Mouse (Mus musculus) kidney, postnatal 10 days (tissue): ENCODE data around the gene Sik1.

Experiments
- DNase-seq: peaks from one replicate; pipeline ENCODE4 v3.0.0; 2021; ENCODE audit warnings: mixed read lengths

Sik1 gene

GRCm38 (mm10) chr17:31854770-31855596 is 621 bp downstream of the Sik1 start:
- peak; percentile 74 for DNase-seq

GRCm38 (mm10) chr17:31853448-31854188 is 2.0 kb downstream of the Sik1 start:
- peak; percentile 28 for DNase-seq

- peak; percentile 45 for DNase-seq
Observed at GRCm38 (mm10) chr17:31852782-31853447, 2.7 kb downstream of the Sik1 start.

- DNase-seq: no peak
Observed at GRCm38 (mm10) chr17:31851816-31852476, 3.7 kb downstream of the Sik1 start.

- no peak for DNase-seq
Observed at GRCm38 (mm10) chr17:31850457-31850980, 5.1 kb downstream of the Sik1 start.

- DNase-seq: no peak
Observed at GRCm38 (mm10) chr17:31846970-31847369, 8.6 kb downstream of the Sik1 start.

- no peak for DNase-seq
Observed at GRCm38 (mm10) chr17:31846352-31846751, 9.3 kb downstream of the Sik1 start.

- no peak for DNase-seq
Observed at GRCm38 (mm10) chr17:31843891-31844290, 11.7 kb downstream of the Sik1 start.

- DNase-seq: no peak
Observed at GRCm38 (mm10) chr17:31842930-31843822, 12.4 kb downstream of the Sik1 start.

GRCm38 (mm10) chr17:31841842-31842611 is 13.6 kb downstream of the Sik1 start:
- DNase-seq: peak; percentile 41

GRCm38 (mm10) chr17:31841453-31841841 is 14.2 kb downstream of the Sik1 start:
- no peak for DNase-seq

- DNase-seq: no peak
Observed at GRCm38 (mm10) chr17:31840423-31841003, 15.1 kb downstream of the Sik1 start.

GRCm38 (mm10) chr17:31836772-31837171 is 18.8 kb downstream of the Sik1 start:
- DNase-seq: no peak

GRCm38 (mm10) chr17:31836264-31836607 is 19.4 kb downstream of the Sik1 start:
- DNase-seq: peak; percentile 46

GRCm38 (mm10) chr17:31835528-31836263 is 19.9 kb downstream of the Sik1 start:
- no peak for DNase-seq

- DNase-seq: peak; percentile 66
Observed at GRCm38 (mm10) chr17:31834320-31835065, 21.1 kb downstream of the Sik1 start.

- peak; percentile 68 for DNase-seq
Observed at GRCm38 (mm10) chr17:31833752-31834151, 21.9 kb downstream of the Sik1 start.

GRCm38 (mm10) chr17:31832577-31832964 is 23.0 kb downstream of the Sik1 start:
- DNase-seq: no peak
